Mouse (Mus musculus) midbrain, embryonic 13.5 days (tissue): Measurements from ENCODE around the gene Xpo6. TPM values are rescaled to one million over a fixed set of nuclear protein-coding genes. Genes with fewer than 3 reads are reported as not detected.
A peak's percentile ranks its signal among the peaks of the same experiment; 100 is the strongest.

Experiments
- ATAC-seq: fragments of 200-750 bp; cut with Nextera tagmentation; 2 replicates; pipeline ENCODE4 v1.8.0; 2017; ENCODE audit warnings: mild to moderate bottlenecking, moderate TSS enrichment, moderate library complexity
- H3K27ac ChIP-seq: fragments of 300-500 bp; sonication (generic); 2 replicates; pipeline ENCODE4 v1.5.1; 2015; ENCODE audit warnings: inconsistent platforms, mild to moderate bottlenecking, moderate library complexity
- H3K27me3 ChIP-seq: fragments of 300-500 bp; sonication (generic); 2 replicates; pipeline ENCODE4 v1.6.1; 2015; ENCODE audit warnings: mild to moderate bottlenecking, inconsistent platforms
- H3K36me3 ChIP-seq: fragments of 300-500 bp; sonication (generic); 2 replicates; pipeline ENCODE4 v1.6.1; 2015; ENCODE audit warnings: mild to moderate bottlenecking, inconsistent platforms
- H3K4me1 ChIP-seq: fragments of 300-500 bp; sonication (generic); replicated peaks from 2 replicates; pipeline ENCODE4 v1.6.1; 2015; ENCODE audit warnings: inconsistent platforms
- H3K4me2 ChIP-seq: fragments of 300-500 bp; sonication (generic); replicated peaks from 2 replicates; pipeline ENCODE4 v1.6.1; 2015; ENCODE audit warnings: moderate library complexity, mild to moderate bottlenecking, inconsistent platforms
- H3K4me3 ChIP-seq: fragments of 300-500 bp; sonication (generic); replicated peaks from 2 replicates; pipeline ENCODE4 v1.5.1; 2015; ENCODE audit warnings: mild to moderate bottlenecking, inconsistent platforms
- H3K9ac ChIP-seq: fragments of 300-500 bp; sonication (generic); replicated peaks from 2 replicates; pipeline ENCODE4 v1.6.1; 2015; ENCODE audit warnings: mild to moderate bottlenecking, inconsistent platforms
- H3K9me3 ChIP-seq: fragments of 300-500 bp; sonication (generic); 2 replicates; pipeline ENCODE4 v1.6.1; 2016; ENCODE audit warnings: mild to moderate bottlenecking, inconsistent platforms
- WGBS: fragments of 180-500 bp; shearing (Covaris S2); methylation state at CpG from one replicate; pipeline ENCODE4 v1.1.7; 2015; 5-methylcytosine and 5-hydroxymethylcytosine counted together
- polyA plus RNA-seq: library from polyadenylated mRNA; unstranded; fragments of >200 nt; fragmentation: Nextera tagmentation; extraction: Ambion mirVana; gene quantifications from 2 replicates; pipeline ENCODE4 v1.2.1, GENCODE M21; 2015

Gene Xpo6
- polyA plus RNA-seq, 1 experiment from 2014 or later = 50.4 TPM

DNA sequence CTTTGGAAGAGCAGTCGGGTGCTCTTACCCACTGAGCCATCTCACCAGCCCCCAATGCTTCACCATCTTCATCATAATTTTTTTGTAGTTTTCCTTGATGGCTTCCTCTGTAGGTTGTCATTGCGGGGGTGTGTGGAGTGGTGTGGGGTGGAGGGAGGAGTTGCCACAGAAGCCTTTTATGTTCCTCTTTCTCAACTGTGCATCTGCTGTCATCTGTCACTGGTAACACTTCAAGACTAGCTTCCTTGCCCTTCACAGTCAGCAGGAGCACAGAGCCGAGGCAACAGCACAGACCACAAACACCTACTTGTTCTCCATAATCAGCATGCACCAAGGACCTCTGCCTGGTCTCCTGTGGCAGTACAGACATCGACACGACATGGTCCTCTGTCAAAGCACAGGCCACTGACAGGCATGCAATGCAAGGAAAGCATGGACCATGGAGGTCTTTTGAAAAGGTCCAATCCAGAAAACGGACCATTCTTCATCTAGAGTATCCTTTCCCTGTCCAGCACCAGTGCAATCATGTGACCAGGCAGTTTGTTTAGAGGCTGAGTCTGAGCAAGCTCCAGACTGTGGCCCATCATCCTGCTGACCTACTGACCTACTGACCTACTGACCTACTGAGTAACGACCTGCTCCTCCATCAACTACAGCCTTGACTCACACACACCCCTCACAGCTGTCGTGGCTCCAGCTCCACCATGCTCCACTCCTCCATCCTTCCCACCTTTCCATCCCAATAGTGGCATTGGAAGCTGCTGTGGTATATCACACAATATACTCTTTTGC, 30.3 kb upstream of the Xpo6 start:
- Histone ChIP-seq H3K27me3 (no peaks in the 10 kb centered on the region), H3K36me3 (no peaks in the 10 kb centered on the region), H3K4me3 (no peak overlapping the region), H3K9me3 (no peaks in the 10 kb centered on the region), H3K4me1 (no peaks in the 10 kb centered on the region), H3K27ac (no peak overlapping the region), H3K4me2 (no peak overlapping the region), H3K9ac (no peak overlapping the region)
- no peak for ATAC-seq
- 83% methylated on average over 8 of the region's 8 CpGs for WGBS

DNA sequence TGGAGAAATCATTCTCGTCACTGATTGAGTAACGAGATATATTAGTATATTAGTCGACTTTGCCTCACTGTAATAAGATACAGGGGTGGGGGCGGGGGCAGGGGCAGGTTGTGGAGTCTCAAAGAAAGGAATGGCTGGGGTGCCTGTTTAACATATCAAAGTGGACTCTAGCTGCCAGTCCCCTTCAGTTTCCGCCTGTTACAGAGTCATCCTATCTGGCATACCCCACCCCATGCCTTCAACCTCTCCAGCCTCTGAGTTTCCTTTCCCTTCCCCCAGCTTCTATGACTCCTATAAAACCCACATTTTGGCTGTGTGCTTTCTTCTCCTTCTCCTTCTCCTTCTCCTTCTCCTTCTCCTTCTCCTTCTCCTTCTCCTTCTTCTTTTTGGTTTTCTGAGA, 25.8 kb upstream of the Xpo6 start:
- no peak overlapping the region for H3K4me2 ChIP-seq
- WGBS = 30% methylated on average over 5 of the region's 5 CpGs

DNA sequence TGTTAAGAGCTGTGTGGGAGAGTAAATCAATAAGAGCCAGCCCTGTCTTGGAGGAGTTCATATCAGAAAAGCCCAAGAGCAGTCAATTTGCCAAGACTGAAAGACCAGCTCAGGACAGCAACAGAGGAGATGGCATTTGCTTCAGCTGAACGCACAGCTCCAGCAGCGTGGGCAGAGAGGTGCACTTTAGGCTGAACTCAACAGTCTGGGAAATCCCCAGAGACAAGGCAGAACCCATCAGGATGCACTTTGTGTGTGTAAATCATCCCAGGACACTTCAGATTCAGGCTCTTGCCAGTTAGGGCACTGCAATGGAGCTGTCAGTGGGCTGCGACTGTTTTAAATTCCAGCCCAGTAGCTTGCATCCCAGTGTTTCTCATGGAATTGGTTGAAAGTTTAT, 22.5 kb upstream of the Xpo6 start:
- whole genome bisulfite sequencing = 65% methylated on average over 3 of the region's 3 CpGs
- H3K9me3 ChIP-seq = no peaks in the 10 kb centered on the region
- H3K4me3 ChIP-seq = no peak overlapping the region

More for the DNA sequence above, 25.8 kb upstream of the Xpo6 start:
- no peaks in the 10 kb centered on the region for H3K27me3 ChIP-seq
- no peak overlapping the region for H3K9ac ChIP-seq
- no peaks in the 10 kb centered on the region for H3K36me3 ChIP-seq
- no peaks in the 10 kb centered on the region for H3K9me3 ChIP-seq
- H3K27ac ChIP-seq = no peak overlapping the region
- no peak for ATAC-seq
- no peaks in the 10 kb centered on the region for H3K4me1 ChIP-seq
- H3K4me3 ChIP-seq = no peak overlapping the region

DNA sequence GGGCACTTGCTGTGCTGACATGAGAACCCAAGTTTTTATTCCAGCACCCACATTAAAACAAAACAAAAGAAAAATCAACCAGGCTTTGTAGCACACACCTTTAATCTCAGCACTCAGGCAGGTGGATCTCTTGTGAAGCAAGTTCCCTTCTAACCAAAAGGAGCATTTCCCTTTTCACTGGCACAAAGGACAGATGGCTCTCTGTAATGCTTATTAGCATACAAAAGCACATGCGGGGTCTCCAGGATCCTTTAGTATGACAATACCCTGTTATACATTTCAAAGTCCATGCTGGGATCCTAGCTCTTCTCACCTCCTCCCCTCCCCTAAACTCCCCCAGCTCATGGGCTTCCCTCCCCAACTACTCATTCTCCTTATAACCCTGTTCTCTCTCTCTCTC, 20.3 kb upstream of the Xpo6 start:
- H3K4me3 ChIP-seq = no peak overlapping the region
- H3K4me1 ChIP-seq = no peaks in the 10 kb centered on the region
- H3K36me3 ChIP-seq = no peaks in the 10 kb centered on the region
- 12% methylated on average over 1 of the region's 1 CpGs for WGBS
- no peak overlapping the region for H3K27ac ChIP-seq
- no peaks in the 10 kb centered on the region for H3K9me3 ChIP-seq
- H3K4me2 ChIP-seq = no peak overlapping the region
- H3K27me3 ChIP-seq = no peaks in the 10 kb centered on the region
- no peak overlapping the region for H3K9ac ChIP-seq
- ATAC-seq = no peak

More for the DNA sequence above, 22.5 kb upstream of the Xpo6 start:
- H3K4me1 ChIP-seq = no peaks in the 10 kb centered on the region
- H3K27me3 ChIP-seq = no peaks in the 10 kb centered on the region
- H3K27ac ChIP-seq = no peak overlapping the region
- no peaks in the 10 kb centered on the region for H3K36me3 ChIP-seq
- no peak overlapping the region for H3K4me2 ChIP-seq
- ATAC-seq = no peak
- no peak overlapping the region for H3K9ac ChIP-seq

DNA sequence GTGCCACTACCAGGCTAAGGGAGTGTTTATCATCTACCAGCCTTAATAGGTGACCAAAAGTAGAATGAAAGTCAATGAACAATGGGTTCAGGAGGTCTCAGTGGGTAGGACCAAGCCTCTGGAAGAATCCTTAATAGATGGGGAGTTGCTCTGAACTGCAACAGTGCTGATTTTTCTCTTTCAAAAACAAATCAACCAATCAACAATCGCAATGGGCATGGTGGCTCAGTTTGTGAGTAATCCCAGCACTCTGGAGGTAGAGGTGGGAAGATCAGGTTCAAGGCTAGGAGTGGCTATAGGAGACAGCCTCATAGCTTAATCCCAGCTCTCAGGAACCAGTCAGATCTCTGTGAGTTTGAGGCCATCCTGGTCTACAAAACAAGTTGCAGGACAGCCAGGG, 18.0 kb upstream of the Xpo6 start:
- ATAC-seq = no peak
- Histone ChIP-seq H3K27ac (no peak overlapping the region), H3K4me1 (no peaks in the 10 kb centered on the region), H3K9me3 (no peaks in the 10 kb centered on the region), H3K9ac (no peak overlapping the region), H3K4me2 (no peak overlapping the region), H3K27me3 (no peaks in the 10 kb centered on the region), H3K4me3 (no peak overlapping the region), H3K36me3 (no peaks in the 10 kb centered on the region)
- WGBS = 71% methylated on average over 1 of the region's 1 CpGs

DNA sequence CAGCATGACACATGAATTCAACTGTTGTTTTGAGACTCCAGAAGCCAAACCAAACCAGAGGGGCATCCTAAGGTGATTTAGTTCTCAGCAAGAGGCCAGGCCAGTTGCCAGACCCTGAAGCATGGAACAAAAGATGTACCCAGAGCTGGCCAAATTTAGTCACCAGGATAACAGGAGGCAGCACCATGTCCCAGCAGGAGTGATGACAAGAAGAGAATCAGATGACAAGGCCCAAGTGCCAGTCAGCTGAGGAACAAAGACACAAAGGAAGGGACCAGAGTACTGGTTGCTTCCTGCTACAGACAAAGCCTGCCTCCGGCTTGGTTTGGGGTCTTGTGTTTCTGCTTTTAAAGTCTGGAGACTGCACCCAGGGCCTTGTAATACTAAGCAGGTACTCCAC, 16.6 kb upstream of the Xpo6 start:
- Histone ChIP-seq H3K4me3 (no peak overlapping the region), H3K9ac (no peak overlapping the region), H3K4me2 (no peak overlapping the region), H3K27me3 (no peaks in the 10 kb centered on the region), H3K36me3 (no peaks in the 10 kb centered on the region), H3K27ac (no peak overlapping the region), H3K4me1 (no peaks in the 10 kb centered on the region), H3K9me3 (no peaks in the 10 kb centered on the region)
- no peak for ATAC-seq
- WGBS = 31% methylated on average over 1 of the region's 1 CpGs

DNA sequence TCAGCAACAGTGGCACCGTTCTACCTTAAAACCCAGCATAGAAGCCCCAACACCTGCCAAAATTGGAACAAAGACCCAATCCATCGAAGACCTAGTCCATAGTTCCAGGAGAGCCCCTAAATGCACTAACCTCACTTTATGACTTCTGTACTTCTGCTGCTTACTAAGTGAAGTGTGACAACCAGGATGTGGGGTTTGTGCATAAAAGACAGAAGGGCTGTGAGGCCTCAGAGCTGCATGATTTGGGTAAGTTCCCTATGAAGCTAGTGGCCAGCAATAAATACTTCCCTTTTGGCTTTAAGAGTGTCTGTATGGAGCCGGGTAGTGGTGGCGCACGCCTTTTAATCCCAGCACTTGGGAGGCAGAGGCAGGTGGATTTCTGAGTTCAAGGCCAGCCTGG, 10.6 kb upstream of the Xpo6 start:
- no peak for ATAC-seq
- Histone ChIP-seq H3K4me3 (no peak overlapping the region), H3K4me1 (no peaks in the 10 kb centered on the region), H3K4me2 (no peak overlapping the region), H3K9ac (no peak overlapping the region), H3K27ac (no peak overlapping the region), H3K36me3 (no peaks in the 10 kb centered on the region), H3K27me3 (no peaks in the 10 kb centered on the region), H3K9me3 (no peaks in the 10 kb centered on the region)
- 94% methylated on average over 5 of the region's 5 CpGs for whole genome bisulfite sequencing

DNA sequence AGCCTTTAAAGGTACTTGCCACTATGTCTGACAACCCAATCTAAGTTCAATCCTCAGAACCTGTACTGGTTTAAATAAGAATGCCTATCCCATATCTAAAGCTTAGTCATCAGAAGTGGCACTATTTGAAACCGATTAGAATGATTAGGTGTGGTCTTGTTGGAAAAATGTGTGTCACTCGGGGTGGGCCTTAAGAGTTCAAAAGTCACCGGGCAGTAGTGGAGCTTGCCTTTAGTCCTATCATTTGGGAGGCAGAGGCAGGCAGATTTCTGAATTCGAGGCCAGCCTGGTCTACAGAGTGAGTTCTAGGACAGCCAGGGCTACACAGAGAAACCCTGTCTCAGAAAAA, 670 bp upstream of the Xpo6 start:
- H3K4me1 ChIP-seq = peaks cover 26% of the 10 kb centered on the region
- no peaks in the 10 kb centered on the region for H3K9me3 ChIP-seq
- H3K27ac ChIP-seq = peak overlapping the region; percentile 89
- H3K4me3 ChIP-seq = peak overlapping the region; percentile 79
- H3K4me2 ChIP-seq = peak overlapping the region; percentile 76
- 94% methylated on average over 4 of the region's 4 CpGs for WGBS
- no peaks in the 10 kb centered on the region; the same call in 1 of the 2 replicates for H3K27me3 ChIP-seq
- no peak for ATAC-seq
- H3K36me3 ChIP-seq = no peaks in the 10 kb centered on the region
- H3K9ac ChIP-seq = no peak overlapping the region

DNA sequence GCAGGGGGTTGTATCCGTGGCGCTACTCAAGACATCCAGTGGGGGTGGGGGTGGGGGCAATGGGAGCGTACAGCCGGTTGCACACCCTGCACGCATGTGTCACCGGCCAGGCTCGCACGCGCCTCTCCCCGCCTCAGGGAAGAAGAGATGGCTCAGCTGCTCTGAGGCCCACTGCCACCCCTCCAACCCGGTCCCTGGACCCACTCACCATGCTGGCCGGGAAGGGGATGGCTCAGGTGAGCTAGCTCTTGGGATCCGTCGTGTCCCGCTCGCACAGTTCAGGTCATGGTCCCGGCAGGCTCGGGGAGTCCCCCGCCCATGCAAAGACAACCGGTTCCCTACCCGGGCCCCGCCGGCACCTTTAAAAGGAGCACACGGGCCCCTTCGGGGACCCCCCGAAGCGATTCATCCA, 604 bp downstream of the Xpo6 start:
- Histone ChIP-seq H3K27me3 (no peaks in the 10 kb centered on the region; the same call in 1 of the 2 replicates), H3K36me3 (no peaks in the 10 kb centered on the region), H3K4me2 (peak overlapping the region; percentile 76), H3K9ac (peak overlapping the region; percentile 96), H3K27ac (peak overlapping the region; percentile 89), H3K4me1 (peaks cover 26% of the 10 kb centered on the region), H3K9me3 (no peaks in the 10 kb centered on the region), H3K4me3 (peak overlapping the region; percentile 79)
- WGBS = under 1% methylated on average over 27 of the region's 27 CpGs
- ATAC-seq = peak; percentile 74

DNA sequence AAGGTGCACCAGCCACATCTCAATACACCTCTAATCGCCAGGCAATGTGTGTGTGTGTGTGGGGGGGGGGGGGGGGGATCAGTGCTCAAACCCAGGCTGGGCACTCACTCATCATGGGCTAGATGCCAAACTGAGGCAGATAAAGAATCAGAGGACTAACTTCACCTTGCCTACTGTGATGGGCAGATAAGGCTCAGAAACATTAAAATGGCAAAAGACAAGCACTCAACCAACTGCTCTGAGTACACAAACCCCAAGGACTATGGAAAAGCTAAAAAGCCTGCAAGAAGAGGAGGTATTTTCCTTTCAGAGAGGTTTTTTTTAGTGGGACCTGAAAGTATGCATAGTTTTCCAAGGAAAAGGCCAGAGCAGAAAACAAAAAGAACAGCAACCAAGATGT, 1.4 kb downstream of the Xpo6 start:
- no peaks in the 10 kb centered on the region for H3K9me3 ChIP-seq
- peak overlapping the region; percentile 76 for H3K4me2 ChIP-seq
- H3K4me1 ChIP-seq = peaks cover 26% of the 10 kb centered on the region
- ATAC-seq = no peak
- H3K27me3 ChIP-seq = no peaks in the 10 kb centered on the region; the same call in 1 of the 2 replicates
- H3K9ac ChIP-seq = peak overlapping the region; percentile 96
- H3K4me3 ChIP-seq = peak overlapping the region; percentile 79
- 25% methylated on average over 1 of the region's 1 CpGs for WGBS
- H3K27ac ChIP-seq = no peak overlapping the region
- no peaks in the 10 kb centered on the region for H3K36me3 ChIP-seq

DNA sequence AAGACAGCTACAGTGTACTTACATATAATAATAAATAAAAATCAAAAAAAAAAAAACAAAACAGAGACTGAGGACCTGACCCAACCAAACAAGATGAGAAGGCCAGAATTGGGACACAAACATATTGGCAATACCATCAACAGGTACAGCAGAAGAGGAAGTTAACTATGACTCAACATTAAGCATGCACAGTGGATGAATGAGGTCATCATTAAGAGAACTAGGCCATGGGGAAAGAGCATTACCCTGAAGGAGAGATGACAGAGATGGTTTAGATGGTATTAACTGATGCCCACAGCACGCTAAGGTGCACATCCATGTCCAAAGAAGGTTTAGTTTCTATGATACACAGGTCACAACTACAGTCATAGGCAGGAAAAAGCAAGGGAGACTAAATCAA, 6.1 kb downstream of the Xpo6 start:
- Histone ChIP-seq H3K4me3 (no peak overlapping the region), H3K36me3 (no peaks in the 10 kb centered on the region), H3K9me3 (no peaks in the 10 kb centered on the region), H3K27me3 (no peaks in the 10 kb centered on the region), H3K9ac (no peak overlapping the region), H3K4me1 (peaks cover 31% of the 10 kb centered on the region), H3K27ac (no peak overlapping the region), H3K4me2 (no peak overlapping the region)
- ATAC-seq = no peak
- 100% methylated on average over 1 of the region's 1 CpGs for WGBS

DNA sequence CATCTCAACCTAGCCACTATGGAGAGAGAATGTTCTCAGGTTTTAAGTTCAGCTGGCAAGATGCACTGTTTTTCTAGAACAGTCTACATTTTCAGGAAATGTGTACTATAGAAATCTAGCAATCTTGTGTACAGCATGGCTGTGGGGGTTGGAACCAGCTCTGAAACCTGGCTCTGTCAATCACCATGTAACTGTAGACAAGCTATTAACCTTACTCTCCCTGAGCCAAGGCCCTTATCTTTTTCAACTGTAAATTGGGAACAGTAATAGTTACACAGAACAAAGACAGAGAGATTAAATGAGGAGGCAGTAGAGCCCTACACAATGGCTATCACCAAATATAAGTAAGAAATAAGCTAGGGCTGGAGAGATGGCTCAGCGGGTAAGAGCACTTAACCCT, 8.8 kb downstream of the Xpo6 start:
- no peak overlapping the region for H3K27ac ChIP-seq
- WGBS = 83% methylated on average over 1 of the region's 1 CpGs
- no peaks in the 10 kb centered on the region for H3K9me3 ChIP-seq
- H3K9ac ChIP-seq = no peak overlapping the region
- H3K4me1 ChIP-seq = peaks cover 7% of the 10 kb centered on the region; the same call in 1 of the 2 replicates
- no peak overlapping the region for H3K4me3 ChIP-seq
- H3K4me2 ChIP-seq = no peak overlapping the region
- no peaks in the 10 kb centered on the region for H3K27me3 ChIP-seq
- no peak for ATAC-seq
- no peaks in the 10 kb centered on the region for H3K36me3 ChIP-seq

DNA sequence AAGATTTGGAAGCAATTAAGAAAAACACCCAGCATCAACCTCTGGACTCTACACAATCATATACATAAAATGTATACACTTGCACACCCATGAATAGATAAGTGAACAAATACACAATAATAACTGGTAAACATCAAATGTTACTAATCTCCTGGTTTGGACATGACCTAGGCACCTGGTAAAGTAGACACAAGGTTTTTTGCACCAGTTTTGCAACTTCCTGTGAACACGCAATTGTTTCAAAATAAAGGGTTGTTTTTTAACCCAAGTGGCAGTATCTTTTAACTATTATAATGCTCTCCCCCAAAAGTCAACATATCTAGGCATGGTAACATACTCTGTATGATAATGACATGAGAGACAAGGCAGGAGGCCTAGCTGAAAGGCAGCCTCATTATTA, 10.8 kb downstream of the Xpo6 start:
- no peak overlapping the region for H3K9ac ChIP-seq
- WGBS = 95% methylated on average over 1 of the region's 1 CpGs
- no peak overlapping the region for H3K27ac ChIP-seq
- H3K4me2 ChIP-seq = no peak overlapping the region
- no peak for ATAC-seq
- no peaks in the 10 kb centered on the region for H3K27me3 ChIP-seq
- no peaks in the 10 kb centered on the region for H3K36me3 ChIP-seq
- peaks cover 7% of the 10 kb centered on the region; the same call in 1 of the 2 replicates for H3K4me1 ChIP-seq
- H3K4me3 ChIP-seq = no peak overlapping the region
- no peaks in the 10 kb centered on the region for H3K9me3 ChIP-seq
